Comparison of ENCODE assay signal across 8 mouse cellular contexts in genomic region chr11:58904410-58904718, GRCm38 (mm10). TPM values are rescaled to one million over a fixed set of nuclear protein-coding genes. Genes with fewer than 3 reads are reported as not detected.
A peak's percentile ranks its signal among the peaks of the same experiment; 100 is the strongest.
DNase-seq lines count a peak whose midpoint lies in the region; ATAC-seq and TF ChIP-seq lines count a peak whose summit lies in the region.

No protein-coding gene starts in this region.

- H3K4me1 ChIP-seq in lung, adult 2 months (ENCODE audit: control insufficient read depth, insufficient read depth, low read length) = peaks cover 3% of the 10 kb centered on the region
- H3K4me1 ChIP-seq in embryonic facial prominence, embryonic 15.5 days = peaks cover 13% of the 10 kb centered on the region
- H3K4me1 ChIP-seq in intestine, embryonic 16.5 days (ENCODE audit: control insufficient read depth, insufficient read depth, low read length) = no peaks in the 10 kb centered on the region
- H3K4me1 ChIP-seq in neural tube, embryonic 12.5 days = peaks cover 6% of the 10 kb centered on the region; the same call in 1 of the 2 replicates

- H3K27ac ChIP-seq in embryonic facial prominence, embryonic 15.5 days (replicated peaks) = peak overlapping the region; percentile 82
- H3K27ac ChIP-seq in intestine, embryonic 16.5 days (ENCODE audit: low read length) = 0 out of 2 replicates have a peak overlapping the region, but pooled peaks have one; percentile 26
- no peak overlapping the region for H3K27ac ChIP-seq in neural tube, embryonic 12.5 days

- ATAC-seq in embryonic facial prominence, embryonic 15.5 days (ENCODE audit: insufficient number of reproducible peaks, low FRiP score, low TSS enrichment, low read depth) = 0 out of 2 replicates have a peak, but pooled peaks have one; percentile 2
- peak; percentile 26 for ATAC-seq in intestine, embryonic 16.5 days
- peak; percentile 44 for ATAC-seq in neural tube, embryonic 12.5 days (ENCODE audit: low FRiP score, low read depth)
- ATAC-seq in granulocyte monocyte progenitor cell, adult 5-6 weeks (replicated peaks; ENCODE audit: poor library complexity, severe bottlenecking) = no peak

- H3K4me2 ChIP-seq in embryonic facial prominence, embryonic 15.5 days (replicated peaks) = peak overlapping the region; percentile 77
- peak overlapping the region; percentile 88 for H3K4me2 ChIP-seq in intestine, embryonic 16.5 days (ENCODE audit: low read depth, low read length)
- peak overlapping the region; percentile 88 for H3K4me2 ChIP-seq in neural tube, embryonic 12.5 days (replicated peaks)

- WGBS in lung, adult 2 months = under 1% methylated on average over 8 of the region's 8 CpGs
- 2% methylated on average over 8 of the region's 8 CpGs for WGBS in embryonic facial prominence, embryonic 15.5 days
- 2% methylated on average over 8 of the region's 8 CpGs for WGBS in intestine, embryonic 16.5 days
- WGBS in neural tube, embryonic 12.5 days = 7% methylated on average over 8 of the region's 8 CpGs

- peaks cover 5% of the 10 kb centered on the region for H3K36me3 ChIP-seq in embryonic facial prominence, embryonic 15.5 days
- H3K36me3 ChIP-seq in intestine, embryonic 16.5 days (ENCODE audit: control insufficient read depth, insufficient read depth, low read length) = peaks cover 9% of the 10 kb centered on the region
- peaks cover 13% of the 10 kb centered on the region for H3K36me3 ChIP-seq in neural tube, embryonic 12.5 days

- H3K9me3 ChIP-seq in embryonic facial prominence, embryonic 15.5 days (replicated peaks) = no peaks in the 10 kb centered on the region
- no peaks in the 10 kb centered on the region for H3K9me3 ChIP-seq in intestine, embryonic 16.5 days (ENCODE audit: control insufficient read depth, low read length)
- H3K9me3 ChIP-seq in neural tube, embryonic 12.5 days = no peaks in the 10 kb centered on the region

- peak overlapping the region; percentile 33 for H3K9ac ChIP-seq in embryonic facial prominence, embryonic 15.5 days
- H3K9ac ChIP-seq in intestine, embryonic 16.5 days (ENCODE audit: low read depth, low read length) = peak overlapping the region; percentile 85
- no peak overlapping the region for H3K9ac ChIP-seq in neural tube, embryonic 12.5 days

- TF ChIP-seq POLR2A in lung, adult 2 months (IDR thresholded peaks at IDR 0.05; ENCODE audit: borderline replicate concordance, extremely low read depth, low read depth, low read length) = no peak

- TF ChIP-seq CTCF in lung, adult 2 months (IDR thresholded peaks at IDR 0.05; ENCODE audit: insufficient read depth, low read length) = no peak

- peak overlapping the region; percentile 99 for H3K4me3 ChIP-seq in lung, adult 2 months (replicated peaks; ENCODE audit: extremely low read depth, low read depth, low read length)
- peak overlapping the region; percentile 82 for H3K4me3 ChIP-seq in embryonic facial prominence, embryonic 15.5 days (replicated peaks)
- peak overlapping the region; percentile 78 for H3K4me3 ChIP-seq in intestine, embryonic 16.5 days (ENCODE audit: low read length)
- H3K4me3 ChIP-seq in neural tube, embryonic 12.5 days = peak overlapping the region; percentile 76

- no peaks in the 10 kb centered on the region for H3K27me3 ChIP-seq in embryonic facial prominence, embryonic 15.5 days
- no peaks in the 10 kb centered on the region for H3K27me3 ChIP-seq in intestine, embryonic 16.5 days (replicated peaks; ENCODE audit: control insufficient read depth, insufficient read depth, low read length)
- H3K27me3 ChIP-seq in neural tube, embryonic 12.5 days (replicated peaks) = no peaks in the 10 kb centered on the region

- no peak for DNase-seq in lung, adult 2 months
- DNase-seq in lung, postnatal 14 days = no peak
- no peak for DNase-seq in layer of hippocampus, adult 11-12 months (ENCODE audit: low spot score)
- no peak for DNase-seq in gastrocnemius, postnatal 10 days

RNA-seq across cellular contexts. Expression of gene Zfp39, which starts 0.3 kb away (rescaled TPM):
- 1.2 and 1.4 TPM in 2 replicates for polyA plus RNA-seq in lung, adult 2 months (2012; rRNA removed)
- 6.7 and 8.0 TPM in 2 replicates for polyA plus RNA-seq in embryonic facial prominence, embryonic 15.5 days (2015; fragmentation: Nextera tagmentation; extraction: Ambion mirVana)
- 3.5 and 3.9 TPM in 2 replicates for polyA plus RNA-seq in intestine, embryonic 16.5 days (2015; fragmentation: Nextera tagmentation; extraction: Ambion mirVana)
- 4.3 and 7.0 TPM in 2 replicates for polyA plus RNA-seq in neural tube, embryonic 12.5 days (2016; fragmentation: Nextera tagmentation; extraction: Ambion mirVana)
- 14.5 and 16.7 TPM in 2 replicates for total RNA-seq in granulocyte monocyte progenitor cell, adult 5-6 weeks (2014; fragmentation: Nextera tagmentation)
- total RNA-seq in granulocyte monocyte progenitor cell, adult 5-6 weeks (2017) = 7.2 and 9.5 TPM in 2 replicates
- total RNA-seq in gastrocnemius, postnatal 10 days (2021) = 1 to 10 TPM; 6.0 to 6.5 TPM

RNA-seq across cellular contexts. Expression of gene Btnl10, which starts 13.3 kb away (rescaled TPM):
- 0.04 TPM in 1 of 2 replicates, not detected in the other for polyA plus RNA-seq in lung, adult 2 months (2012; rRNA removed)
- polyA plus RNA-seq in embryonic facial prominence, embryonic 15.5 days (2015; fragmentation: Nextera tagmentation; extraction: Ambion mirVana) = not detected in 2 replicates
- 0.16 and 0.40 TPM in 2 replicates for polyA plus RNA-seq in intestine, embryonic 16.5 days (2015; fragmentation: Nextera tagmentation; extraction: Ambion mirVana)
- polyA plus RNA-seq in neural tube, embryonic 12.5 days (2016; fragmentation: Nextera tagmentation; extraction: Ambion mirVana) = not detected in 2 replicates
- total RNA-seq in granulocyte monocyte progenitor cell, adult 5-6 weeks (2014; fragmentation: Nextera tagmentation) = not detected in 2 replicates
- 0.13 TPM in 1 of 2 replicates, not detected in the other for total RNA-seq in granulocyte monocyte progenitor cell, adult 5-6 weeks (2017)
- 1 to 10 TPM in 1 of 2 experiments, not detected in 1; 1.1 TPM for total RNA-seq in gastrocnemius, postnatal 10 days (2021)

RNA-seq across cellular contexts. Expression of gene Rnf187, which starts 34.4 kb away (rescaled TPM):
- 190 and 269 TPM in 2 replicates for polyA plus RNA-seq in lung, adult 2 months (2012; rRNA removed)
- 243 and 249 TPM in 2 replicates for polyA plus RNA-seq in embryonic facial prominence, embryonic 15.5 days (2015; fragmentation: Nextera tagmentation; extraction: Ambion mirVana)
- 131 and 138 TPM in 2 replicates for polyA plus RNA-seq in intestine, embryonic 16.5 days (2015; fragmentation: Nextera tagmentation; extraction: Ambion mirVana)
- polyA plus RNA-seq in neural tube, embryonic 12.5 days (2016; fragmentation: Nextera tagmentation; extraction: Ambion mirVana) = 594 and 608 TPM in 2 replicates
- total RNA-seq in granulocyte monocyte progenitor cell, adult 5-6 weeks (2014; fragmentation: Nextera tagmentation) = 78.6 and 79.3 TPM in 2 replicates
- total RNA-seq in granulocyte monocyte progenitor cell, adult 5-6 weeks (2017) = 60.0 and 82.2 TPM in 2 replicates
- 100 to 1,000 TPM; 160 to 172 TPM for total RNA-seq in gastrocnemius, postnatal 10 days (2021)

RNA-seq across cellular contexts. Expression of gene 2810021J22Rik, which starts 37.3 kb away (rescaled TPM):
- 2.0 and 3.9 TPM in 2 replicates for polyA plus RNA-seq in lung, adult 2 months (2012; rRNA removed)
- 7.1 and 7.2 TPM in 2 replicates for polyA plus RNA-seq in embryonic facial prominence, embryonic 15.5 days (2015; fragmentation: Nextera tagmentation; extraction: Ambion mirVana)
- polyA plus RNA-seq in intestine, embryonic 16.5 days (2015; fragmentation: Nextera tagmentation; extraction: Ambion mirVana) = 5.2 and 5.3 TPM in 2 replicates
- polyA plus RNA-seq in neural tube, embryonic 12.5 days (2016; fragmentation: Nextera tagmentation; extraction: Ambion mirVana) = 10.7 and 10.8 TPM in 2 replicates
- total RNA-seq in granulocyte monocyte progenitor cell, adult 5-6 weeks (2014; fragmentation: Nextera tagmentation) = 2.8 and 3.8 TPM in 2 replicates
- 2.1 and 2.5 TPM in 2 replicates for total RNA-seq in granulocyte monocyte progenitor cell, adult 5-6 weeks (2017)
- 1 to 10 TPM; 2.5 to 3.0 TPM for total RNA-seq in gastrocnemius, postnatal 10 days (2021)

RNA-seq across cellular contexts. Expression of gene Hist3h2ba, which starts 44.4 kb away (rescaled TPM):
- polyA plus RNA-seq in lung, adult 2 months (2012; rRNA removed) = 0.62 and 2.4 TPM in 2 replicates
- polyA plus RNA-seq in embryonic facial prominence, embryonic 15.5 days (2015; fragmentation: Nextera tagmentation; extraction: Ambion mirVana) = 43.6 and 55.8 TPM in 2 replicates
- 34.7 and 40.9 TPM in 2 replicates for polyA plus RNA-seq in intestine, embryonic 16.5 days (2015; fragmentation: Nextera tagmentation; extraction: Ambion mirVana)
- 167 and 246 TPM in 2 replicates for polyA plus RNA-seq in neural tube, embryonic 12.5 days (2016; fragmentation: Nextera tagmentation; extraction: Ambion mirVana)
- not detected in 2 replicates for total RNA-seq in granulocyte monocyte progenitor cell, adult 5-6 weeks (2014; fragmentation: Nextera tagmentation)
- 1.5 and 2.3 TPM in 2 replicates for total RNA-seq in granulocyte monocyte progenitor cell, adult 5-6 weeks (2017)
- 1 to 10 TPM; 7.3 to 8.0 TPM for total RNA-seq in gastrocnemius, postnatal 10 days (2021)
